Mouse (Mus musculus) NIH3T3 (cell line): ENCODE data around the gene Zfp384.

ENCODE experiments used
- DNase-seq: peaks from one replicate; pipeline ENCODE4 v3.0.0-alpha.2; 2012; ENCODE audit warnings: low read depth

The Zfp384 gene

DNA sequence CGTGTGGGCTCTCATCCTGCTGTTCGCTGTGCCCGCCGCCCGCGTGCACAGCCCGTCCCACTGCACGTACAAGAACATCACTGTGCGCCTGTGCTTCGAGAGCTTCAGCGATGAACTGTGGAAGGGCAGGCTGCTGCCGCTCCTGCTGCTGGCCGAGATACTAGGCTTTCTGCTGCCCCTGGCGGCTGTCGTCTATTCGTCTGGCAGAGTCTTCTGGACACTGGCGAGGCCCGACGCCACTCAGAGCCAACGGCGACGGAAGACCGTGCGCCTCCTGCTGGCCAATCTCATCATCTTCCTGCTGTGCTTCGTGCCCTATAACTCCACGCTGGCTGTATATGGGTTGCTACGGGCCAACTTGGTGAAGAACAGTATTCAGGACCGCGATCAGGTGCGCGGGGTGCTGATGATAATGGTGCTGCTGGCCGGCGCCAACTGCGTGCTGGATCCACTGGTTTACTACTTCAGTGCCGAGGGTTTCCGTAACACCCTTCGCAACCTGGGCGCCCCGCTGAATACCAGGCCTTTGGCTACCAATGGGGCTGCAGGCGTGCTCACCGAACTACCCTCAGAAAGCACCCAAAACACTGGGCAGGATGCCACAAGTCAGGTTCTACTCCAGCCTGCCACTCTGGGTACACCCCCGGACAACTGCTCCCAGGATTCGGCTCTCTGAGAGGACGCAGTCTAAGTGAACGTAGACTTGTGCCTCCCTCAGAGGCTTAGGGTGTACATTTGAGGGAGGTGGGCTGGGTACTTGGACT, 73.0 kb downstream of the Zfp384 start:
- DNase-seq = peak; percentile 73

DNA sequence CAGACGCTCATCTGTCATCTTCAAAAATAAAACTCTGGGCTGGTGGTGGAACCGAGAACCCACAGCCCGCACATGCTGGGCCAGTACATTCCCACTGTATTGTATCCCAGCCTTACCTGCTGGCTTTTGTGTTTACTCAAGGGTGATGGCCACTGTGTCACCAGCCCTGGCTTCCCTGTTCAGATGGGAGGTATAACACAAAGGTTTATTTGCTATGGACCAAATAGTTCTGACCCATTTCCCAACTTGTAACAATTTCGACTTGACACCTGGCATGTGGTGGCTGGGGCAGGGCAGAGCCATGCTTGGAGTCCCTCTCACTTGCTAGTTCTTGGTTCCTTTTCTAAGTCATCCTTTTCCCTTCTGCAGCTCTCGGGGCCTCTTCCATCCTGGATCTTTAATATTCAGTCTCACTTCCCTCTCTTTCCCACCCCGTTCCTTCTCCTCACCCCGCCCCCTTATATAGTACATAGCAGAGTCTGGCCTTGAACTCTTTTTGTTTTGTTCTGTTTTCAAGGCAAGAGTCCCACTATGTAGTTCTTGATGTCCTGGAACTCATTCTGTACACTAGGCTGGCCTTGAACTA, 73.9 kb downstream of the Zfp384 start:
- no peak for DNase-seq

DNA sequence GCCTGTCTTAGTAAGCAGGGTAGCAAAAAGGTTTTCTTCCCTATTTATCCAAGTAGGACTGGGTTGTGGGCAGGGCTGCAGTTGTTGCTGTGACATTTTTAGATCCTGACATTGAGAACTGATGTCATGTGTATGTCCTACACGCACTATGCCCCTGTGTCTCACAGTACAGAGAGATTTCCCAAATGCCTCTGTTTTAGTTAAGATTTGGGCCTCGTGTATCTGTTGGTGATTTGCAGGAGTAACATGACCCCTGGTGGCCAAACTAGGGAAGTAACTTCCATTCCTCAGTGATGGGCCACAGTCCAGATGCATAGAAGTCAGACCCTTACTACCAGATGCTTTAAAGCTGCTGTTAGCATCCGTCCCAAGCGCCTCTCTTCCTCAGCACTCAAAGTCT, 75.5 kb downstream of the Zfp384 start:
- peak; percentile 92 for DNase-seq
